Mouse (Mus musculus) naive thymus-derived CD4-positive, alpha-beta T cell, adult 2 months (primary cell): Measurements from ENCODE around the gene Gm9758.
"Not testable (repeated sequence)": the region's sequence is repeated elsewhere in the genome, so short reads cannot be mapped to it uniquely, and the experiment has no call there.

ENCODE experiments used
- DNase-seq: peaks from one replicate; pipeline ENCODE4 v3.0.0-alpha.2; 2011; ENCODE audit warnings: low read depth

Gene Gm9758

DNA sequence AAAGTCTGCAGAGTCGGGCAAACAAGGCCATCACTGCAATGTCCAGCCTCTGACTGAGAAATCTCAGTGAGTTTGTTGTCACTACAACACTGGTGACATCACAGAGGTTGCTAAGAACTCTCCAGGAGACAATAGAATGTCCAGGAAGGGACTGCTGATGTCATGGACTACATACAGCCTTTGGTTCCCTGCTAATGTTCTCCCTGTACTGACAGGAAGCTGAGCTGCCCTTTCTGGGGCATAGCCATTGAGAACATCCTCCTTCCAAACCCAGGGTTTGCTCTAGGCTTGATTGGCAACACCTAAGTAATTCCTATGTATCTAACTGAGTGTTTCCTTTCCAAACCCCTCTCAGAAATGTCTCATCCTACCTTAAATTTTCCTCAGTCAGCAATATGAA, at the start of gene Gm9758:
Gene Gm9758, minus strand, starts transcription at position 101 of the 400 bp plus-strand sequence.
- DNase-seq = not testable (repeated sequence)

DNA sequence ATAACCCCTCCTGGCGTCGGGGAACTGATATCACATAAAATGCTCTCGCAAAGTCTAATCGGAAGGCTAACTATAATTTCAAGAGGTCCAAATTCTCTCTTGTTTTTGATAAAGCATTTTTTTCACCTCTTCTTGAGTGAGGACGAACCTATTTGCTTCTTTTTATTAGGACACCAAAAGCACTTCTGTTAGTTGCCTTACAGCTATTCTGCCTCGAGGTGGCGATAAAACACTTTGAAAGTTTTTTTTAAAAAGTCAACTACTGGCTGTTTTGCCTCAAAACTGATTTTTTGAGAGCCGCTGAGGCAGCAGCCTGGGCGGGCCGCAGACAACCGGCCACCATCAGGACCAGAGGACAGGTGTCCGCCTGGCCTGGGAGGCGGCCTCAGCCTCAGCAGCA, 49.1 kb upstream of the Gm9758 start:
- DNase-seq = not testable (repeated sequence)

DNA sequence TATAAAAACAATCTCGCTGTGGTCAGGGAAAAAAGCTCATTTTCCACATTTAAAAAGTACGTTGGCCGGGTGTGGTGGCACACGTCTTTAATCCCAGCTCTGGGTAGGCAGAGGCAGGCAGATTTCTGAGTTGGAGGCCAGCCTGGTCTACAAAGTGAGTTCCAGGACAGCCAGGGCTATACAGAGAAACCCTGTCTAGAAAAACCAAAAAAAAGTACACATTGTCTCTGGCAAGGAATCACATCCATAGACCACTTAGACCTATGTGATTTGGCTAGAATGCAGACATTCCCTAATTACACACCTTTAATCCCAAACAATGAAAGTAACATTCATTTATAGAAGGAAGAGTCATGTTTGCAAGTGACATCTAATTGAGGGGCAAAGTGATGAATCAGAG, 46.8 kb upstream of the Gm9758 start:
- not testable (repeated sequence) for DNase-seq

GRCm38 (mm10) chr5:14955928-14956706, 41.4 kb upstream of the Gm9758 start:
- DNase-seq = not testable (repeated sequence)

DNA sequence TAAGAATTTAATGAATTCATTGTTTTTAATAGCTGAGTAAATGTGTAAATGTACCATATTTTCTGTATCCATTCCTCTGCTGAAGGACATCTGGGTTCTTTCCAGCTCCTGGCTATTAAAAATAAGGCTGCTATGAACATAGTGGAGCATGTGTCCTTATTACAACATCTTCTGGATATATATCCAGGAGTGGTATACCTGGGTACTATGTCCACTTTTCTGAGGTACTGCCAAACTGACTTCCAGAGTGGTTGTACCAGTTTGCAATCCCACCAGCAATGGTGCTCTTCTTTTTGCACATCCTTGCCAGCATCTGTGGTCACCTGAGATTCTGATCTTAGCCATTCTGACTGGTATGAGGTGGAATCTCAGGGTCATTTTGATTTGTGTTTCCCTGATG, 38.9 kb upstream of the Gm9758 start:
- not testable (repeated sequence) for DNase-seq

DNA sequence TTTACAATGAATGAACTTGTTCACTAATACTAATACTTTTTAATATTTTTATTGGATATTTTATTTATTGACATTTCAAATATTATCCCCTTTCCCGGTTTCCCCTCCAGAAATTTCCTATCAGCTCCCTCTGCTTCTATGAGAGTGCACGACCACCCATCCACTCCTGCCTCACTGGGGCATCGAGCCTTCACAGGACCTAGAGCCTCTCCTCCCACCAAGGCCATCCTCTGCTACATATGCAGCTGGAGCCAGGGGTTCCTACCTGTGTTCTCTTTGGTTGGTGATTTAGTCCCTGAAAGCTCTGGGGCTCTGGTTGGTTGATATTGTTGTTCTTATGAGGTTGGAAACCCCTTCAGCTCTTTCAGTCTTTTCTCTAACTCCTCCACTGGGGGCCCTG, 38.0 kb upstream of the Gm9758 start:
- DNase-seq = not testable (repeated sequence)

DNA sequence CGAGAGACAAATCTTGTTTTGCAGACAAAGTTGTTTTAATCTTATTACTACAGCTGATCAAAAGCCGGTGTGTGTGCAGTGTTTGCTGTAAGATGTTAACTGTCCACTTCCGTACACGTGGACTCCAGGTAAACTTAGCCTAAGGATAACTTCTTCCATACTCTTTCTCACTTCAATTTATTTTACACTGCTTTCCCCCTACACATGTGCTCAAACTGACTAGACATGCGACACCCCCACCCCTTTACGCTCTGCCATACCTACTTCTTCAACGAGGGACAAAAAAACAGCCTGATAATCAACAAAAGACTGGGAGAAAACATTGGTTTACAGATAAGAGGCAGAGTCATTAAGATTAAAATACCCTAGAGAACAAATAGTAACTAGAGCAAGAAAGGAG, 37.1 kb upstream of the Gm9758 start:
- DNase-seq = not testable (repeated sequence)

DNA sequence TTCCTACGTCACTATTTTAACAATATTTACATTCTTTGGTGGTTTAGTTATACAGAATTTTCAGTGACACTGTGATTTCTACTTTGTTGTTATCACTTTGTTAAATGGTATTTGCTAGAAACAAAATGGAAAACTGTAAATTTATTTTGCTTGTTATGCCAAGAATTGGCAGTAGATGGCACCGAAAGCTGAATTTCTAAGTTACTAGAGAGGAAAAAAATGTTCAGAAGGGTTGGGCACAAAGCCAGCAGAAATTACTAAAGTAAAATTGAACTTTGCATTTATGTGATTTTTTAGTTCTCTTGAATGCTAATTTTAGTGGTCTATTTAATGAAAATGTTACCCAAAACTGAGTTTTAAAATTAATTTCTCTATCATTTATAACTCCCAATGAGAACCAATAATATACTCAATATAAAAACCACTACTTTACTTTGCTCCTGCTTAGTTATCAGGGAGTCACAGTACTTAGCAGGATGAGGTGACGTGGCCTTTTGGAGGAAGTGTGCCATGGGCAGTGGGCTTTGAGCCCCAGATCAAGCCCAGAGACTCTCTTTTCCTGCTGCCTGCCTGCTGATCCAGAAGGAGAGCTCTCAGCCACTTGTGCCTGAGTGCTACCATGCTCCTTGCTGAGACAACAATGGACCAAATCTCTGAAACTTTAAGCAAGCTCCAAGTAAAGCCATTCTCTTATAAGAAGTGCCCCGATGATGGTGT, 32.9 kb upstream of the Gm9758 start:
- DNase-seq = not testable (repeated sequence)

DNA sequence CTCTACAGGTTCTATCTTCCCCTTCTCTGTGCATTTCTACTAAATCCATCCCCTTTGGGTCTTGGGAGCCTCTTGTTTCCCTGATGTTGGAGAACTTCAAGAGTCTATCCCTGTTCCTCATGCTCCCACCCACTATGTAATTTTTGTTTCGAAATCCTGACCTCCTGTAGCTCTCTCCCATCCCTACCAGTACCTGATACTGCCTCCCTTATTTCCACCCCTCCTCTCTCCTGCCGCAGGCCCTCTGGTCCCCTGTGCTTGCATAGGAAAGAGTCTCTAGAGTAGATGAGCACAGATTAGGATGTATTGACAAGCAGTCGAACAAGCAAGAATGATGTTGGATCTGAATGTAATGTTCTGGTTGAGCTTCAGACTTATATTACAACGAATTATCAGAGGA, 30.8 kb upstream of the Gm9758 start:
- not testable (repeated sequence) for DNase-seq

DNA sequence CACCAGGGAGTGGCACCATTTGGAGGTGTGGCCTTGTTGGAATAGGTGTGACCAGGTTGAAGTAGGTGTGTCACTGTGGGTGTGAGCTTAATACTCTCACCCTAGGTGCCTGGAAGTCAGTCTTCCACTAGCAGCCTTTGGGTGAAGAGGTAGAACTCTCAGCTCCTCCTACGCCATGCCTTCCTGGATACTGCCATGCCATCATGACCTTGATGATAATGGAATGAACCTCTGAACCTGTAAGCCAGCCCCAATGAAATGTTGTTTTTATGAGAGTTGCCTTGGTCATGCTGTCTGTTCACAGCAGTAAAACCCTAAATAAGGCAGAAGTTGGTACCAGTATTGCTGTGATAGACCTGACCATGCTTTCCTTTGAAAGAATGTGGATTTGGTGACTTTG, 26.3 kb upstream of the Gm9758 start:
- DNase-seq = not testable (repeated sequence)

DNA sequence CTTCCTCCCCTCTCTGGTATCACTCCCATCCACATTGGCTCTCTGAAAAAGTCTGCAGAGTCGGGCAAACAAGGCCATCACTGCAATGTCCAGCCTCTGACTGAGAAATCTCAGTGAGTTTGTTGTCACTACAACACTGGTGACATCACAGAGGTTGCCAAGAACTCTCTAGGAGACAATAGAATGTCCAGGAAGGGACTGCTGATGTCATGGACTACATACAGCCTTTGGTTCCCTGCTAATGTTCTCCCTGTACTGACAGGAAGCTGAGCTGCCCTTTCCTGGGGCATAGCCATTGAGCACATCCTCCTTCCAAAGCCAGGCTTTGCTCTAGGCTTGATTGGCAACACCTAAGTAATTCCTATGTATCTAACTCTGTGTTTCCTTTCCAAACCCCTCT, 23.6 kb upstream of the Gm9758 start, which contains the start of gene Speer4e:
Gene Speer4e, minus strand, starts transcription at position 101 of the 400 bp plus-strand sequence.
- not testable (repeated sequence) for DNase-seq

GRCm38 (mm10) chr5:14933721-14934120, 19.0 kb upstream of the Gm9758 start:
- not testable (repeated sequence) for DNase-seq

DNA sequence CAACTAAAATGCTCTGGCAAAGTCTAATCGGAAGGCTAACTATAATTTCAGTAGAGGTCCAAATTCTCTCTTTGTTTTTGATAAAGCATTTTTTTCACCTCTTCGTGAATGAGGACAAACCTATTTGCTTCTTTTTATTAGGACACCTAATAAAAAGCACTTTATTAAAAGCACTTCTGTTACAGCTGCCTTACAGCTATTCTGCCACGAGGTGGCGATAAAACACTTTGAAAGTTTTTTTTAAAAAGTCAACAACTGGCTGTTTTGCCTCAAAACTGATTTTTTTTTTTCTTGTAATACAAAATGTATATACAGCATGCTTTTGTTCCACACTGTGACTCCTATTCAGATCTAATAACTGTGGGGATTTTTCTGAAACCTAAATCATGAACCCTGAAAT, 12.3 kb upstream of the Gm9758 start:
- not testable (repeated sequence) for DNase-seq

DNA sequence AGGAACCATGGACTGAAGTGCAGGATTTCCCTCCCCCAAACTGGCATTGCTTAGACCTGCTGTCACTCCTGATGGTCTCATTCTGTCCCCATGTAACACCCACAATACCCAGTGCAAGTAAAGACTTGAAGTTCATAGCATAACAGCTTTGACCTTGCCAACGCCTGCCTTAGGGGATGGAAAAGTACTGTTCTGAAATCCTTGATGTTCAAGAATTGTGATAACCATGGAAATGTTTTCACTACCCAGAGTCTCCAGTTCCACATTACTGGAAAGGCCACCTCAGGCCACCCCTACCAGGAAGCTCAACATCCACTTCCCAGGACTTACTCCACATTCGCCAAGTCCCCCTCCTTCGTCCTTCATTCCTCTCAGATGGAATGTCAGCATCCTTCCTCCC, 338 bp downstream of the Gm9758 start:
- not testable (repeated sequence) for DNase-seq

GRCm38 (mm10) chr5:14903539-14903938, 11.2 kb downstream of the Gm9758 start:
- DNase-seq = not testable (repeated sequence)

- DNase-seq = no peak
These were observed 22.5 kb downstream of the Gm9758 start for GRCm38 (mm10) chr5:14892242-14892641.

GRCm38 (mm10) chr5:14885291-14885690, 29.4 kb downstream of the Gm9758 start:
- not testable (repeated sequence) for DNase-seq
